8 mouse cellular contexts compared by ENCODE assay signal in genomic region chr2:152729636-152730020, GRCm38 (mm10). TPM values are rescaled to one million over a fixed set of nuclear protein-coding genes. Genes with fewer than 3 reads are reported as not detected.
A peak's percentile ranks its signal among the peaks of the same experiment; 100 is the strongest.
DNase-seq lines count a peak whose midpoint lies in the region; ATAC-seq and TF ChIP-seq lines count a peak whose summit lies in the region.

No protein-coding gene starts in this region.

- no peak for TF ChIP-seq EP300 in liver, embryonic 14.5 days (IDR thresholded peaks at IDR 0.05; ENCODE audit: low read depth)

- no peak overlapping the region for H3K9ac ChIP-seq in hindbrain, embryonic 16.5 days (ENCODE audit: low read depth, low read length)
- no peak overlapping the region for H3K9ac ChIP-seq in liver, embryonic 14.5 days (replicated peaks)
- H3K9ac ChIP-seq in neural tube, embryonic 15.5 days (replicated peaks), result no peak overlapping the region

- no peaks in the 10 kb centered on the region for H3K36me3 ChIP-seq in hindbrain, embryonic 16.5 days (ENCODE audit: control insufficient read depth, insufficient read depth, low read length)
- H3K36me3 ChIP-seq in liver, embryonic 14.5 days (replicated peaks; ENCODE audit: control insufficient read depth, insufficient read depth, low read depth), result no peaks in the 10 kb centered on the region
- H3K36me3 ChIP-seq in neural tube, embryonic 15.5 days, result no peaks in the 10 kb centered on the region

- 39% methylated on average over 7 of the region's 7 CpGs for WGBS in hindbrain, embryonic 16.5 days
- 16% methylated on average over 7 of the region's 7 CpGs for WGBS in liver, embryonic 14.5 days (ENCODE audit: insufficient replicate concordance)
- 45% methylated on average over 7 of the region's 7 CpGs for WGBS in neural tube, embryonic 15.5 days

- H3K27me3 ChIP-seq in hindbrain, embryonic 16.5 days (replicated peaks; ENCODE audit: control insufficient read depth, insufficient read depth, low read length), result no peaks in the 10 kb centered on the region
- H3K27me3 ChIP-seq in liver, embryonic 14.5 days (ENCODE audit: control insufficient read depth, insufficient read depth, low read length), result peaks cover 13% of the 10 kb centered on the region
- H3K27me3 ChIP-seq in neural tube, embryonic 15.5 days (replicated peaks), result 0 out of 2 replicates have a peak, but pooled peaks cover 3% of the 10 kb centered on the region

- TF ChIP-seq CTCF in liver, embryonic 14.5 days (IDR thresholded peaks at IDR 0.05; ENCODE audit: low read depth), result no peak

- no peak overlapping the region for H3K4me3 ChIP-seq in hindbrain, embryonic 16.5 days (ENCODE audit: low read length)
- no peak overlapping the region for H3K4me3 ChIP-seq in liver, embryonic 14.5 days (ENCODE audit: insufficient read depth in 1 of 2, low read depth in 2 of 2, low read length in 2 of 2)
- H3K4me3 ChIP-seq in neural tube, embryonic 15.5 days (replicated peaks), result no peak overlapping the region

- no peak overlapping the region for H3K4me2 ChIP-seq in hindbrain, embryonic 16.5 days (ENCODE audit: low read length)
- no peak overlapping the region for H3K4me2 ChIP-seq in liver, embryonic 14.5 days (ENCODE audit: low read depth)
- no peak overlapping the region for H3K4me2 ChIP-seq in neural tube, embryonic 15.5 days

- DNase-seq in embryo, embryonic 10 days (ENCODE audit: low spot score), result peak; percentile 84
- DNase-seq in embryo, embryonic 9.5 days (ENCODE audit: extremely low spot score), result no peak
- peak; percentile 85 for DNase-seq in forelimb bud, embryonic 11.5 days (ENCODE audit: low read depth, low spot score)
- DNase-seq in liver, embryonic 14.5 days (ENCODE audit: low read depth in 3 of 3, low spot score in 3 of 3), result no peak
- no peak for DNase-seq in right cerebral cortex, postnatal 36 days (ENCODE audit: low spot score in 2 of 2)
- DNase-seq in left cerebral cortex, adult 9 months (ENCODE audit: low spot score in 2 of 2), result no peak

- H3K9me3 ChIP-seq in hindbrain, embryonic 16.5 days (ENCODE audit: control insufficient read depth, low read length), result no peaks in the 10 kb centered on the region
- H3K9me3 ChIP-seq in liver, embryonic 14.5 days (ENCODE audit: control insufficient read depth, low read length), result no peaks in the 10 kb centered on the region
- H3K9me3 ChIP-seq in neural tube, embryonic 15.5 days (replicated peaks), result no peaks in the 10 kb centered on the region

- peak overlapping the region; percentile 62; the same call in 1 of the 2 replicates for H3K27ac ChIP-seq in hindbrain, embryonic 16.5 days (ENCODE audit: low read depth, low read length)
- H3K27ac ChIP-seq in liver, embryonic 14.5 days, result no peak overlapping the region
- H3K27ac ChIP-seq in neural tube, embryonic 15.5 days (replicated peaks), result peak overlapping the region; percentile 33; the same call in 1 of the 2 replicates

- ATAC-seq in hindbrain, embryonic 16.5 days, result peak; percentile 62
- peak; percentile 59 for ATAC-seq in liver, embryonic 14.5 days (ENCODE audit: insufficient read depth)
- ATAC-seq in neural tube, embryonic 15.5 days (ENCODE audit: low FRiP score), result 0 out of 2 replicates have a peak, but pooled peaks have one; percentile 12

- peaks cover 11% of the 10 kb centered on the region for H3K4me1 ChIP-seq in hindbrain, embryonic 16.5 days (ENCODE audit: control insufficient read depth, insufficient read depth, low read depth, low read length)
- H3K4me1 ChIP-seq in liver, embryonic 14.5 days (replicated peaks; ENCODE audit: control insufficient read depth in 2 of 2, insufficient read depth in 2 of 2, low read length in 1 of 2), result peaks cover 0 to 23% of the 10 kb centered on the region in 2 experiments; a peak in 3 of 4 replicates
- peaks cover 22% of the 10 kb centered on the region for H3K4me1 ChIP-seq in neural tube, embryonic 15.5 days

RNA-seq across cellular contexts. Expression of gene Id1, which starts 6.4 kb away (rescaled TPM):
- 56.8 and 68.4 TPM in 2 replicates for polyA plus RNA-seq in hindbrain, embryonic 16.5 days (2015; fragmentation: Nextera tagmentation; extraction: Ambion mirVana)
- 45.6 and 50.6 TPM in 2 replicates for polyA plus RNA-seq in liver, embryonic 14.5 days (2012; rRNA removed)
- 20.7 and 22.6 TPM in 2 replicates for polyA plus RNA-seq in liver, embryonic 14.5 days (2014; fragmentation: Nextera tagmentation; extraction: Ambion mirVana)
- polyA plus RNA-seq in neural tube, embryonic 15.5 days (2015; fragmentation: Nextera tagmentation; extraction: Ambion mirVana), result 57.5 and 59.1 TPM in 2 replicates

RNA-seq across cellular contexts. Expression of gene Cox4i2, which starts 24.3 kb away (rescaled TPM):
- polyA plus RNA-seq in hindbrain, embryonic 16.5 days (2015; fragmentation: Nextera tagmentation; extraction: Ambion mirVana), result 6.7 and 7.0 TPM in 2 replicates
- 0.51 and 0.92 TPM in 2 replicates for polyA plus RNA-seq in liver, embryonic 14.5 days (2012; rRNA removed)
- polyA plus RNA-seq in liver, embryonic 14.5 days (2014; fragmentation: Nextera tagmentation; extraction: Ambion mirVana), result 0.47 and 0.51 TPM in 2 replicates
- 4.8 and 7.6 TPM in 2 replicates for polyA plus RNA-seq in neural tube, embryonic 15.5 days (2015; fragmentation: Nextera tagmentation; extraction: Ambion mirVana)

RNA-seq across cellular contexts. Expression of gene Mcts2, which starts 42.8 kb away (rescaled TPM):
- polyA plus RNA-seq in hindbrain, embryonic 16.5 days (2015; fragmentation: Nextera tagmentation; extraction: Ambion mirVana), result 32.2 and 36.7 TPM in 2 replicates
- 4.3 and 10.3 TPM in 2 replicates for polyA plus RNA-seq in liver, embryonic 14.5 days (2012; rRNA removed)
- polyA plus RNA-seq in liver, embryonic 14.5 days (2014; fragmentation: Nextera tagmentation; extraction: Ambion mirVana), result 14.7 and 15.2 TPM in 2 replicates
- polyA plus RNA-seq in neural tube, embryonic 15.5 days (2015; fragmentation: Nextera tagmentation; extraction: Ambion mirVana), result 33.9 and 41.5 TPM in 2 replicates

Comparison
In these comparisons a context has a peak if more than half of its experiments do, and no peak if none do; other contexts are left out.
1. DNase-seq: peak in embryo, embryonic 10 days (single experiment) and forelimb bud, embryonic 11.5 days (single experiment); none in embryo, embryonic 9.5 days (single experiment), liver, embryonic 14.5 days (0 of 3), right cerebral cortex, postnatal 36 days (0 of 2) and left cerebral cortex, adult 9 months (0 of 2).
2. ATAC-seq: peak in every context shown above with its lines; median percentile 62 in hindbrain, embryonic 16.5 days; 59 in liver, embryonic 14.5 days; 12 in neural tube, embryonic 15.5 days.